In genomic region chr2:51387136-51387535, GRCm38 (mm10) we compare ENCODE assay signal across 28 mouse cellular contexts.
DNase-seq lines count a peak whose midpoint lies in the region; ATAC-seq and TF ChIP-seq lines count a peak whose summit lies in the region.
"Had no signal": no experiment of that assay in that cellular context is flagged by ENCODE, and none has a peak within 500 bp of the region (broad histone marks: within the 10 kb centered on the region; RNA-seq: fewer than 3 reads in every experiment).

No protein-coding gene starts in this region.

- TF ChIP-seq CTCF in CH12.LX (conservative IDR thresholded peaks at IDR 0.05 in 1 of 2, IDR thresholded peaks at IDR 0.05 in 1 of 2; ENCODE audit: low read depth in 2 of 2, low read length in 2 of 2) = no peak

- dilution Hi-C loops in CH12.LX (cut with MboI; ENCODE audit: extremely low pct_ligation_motif_present, extremely low pct_unique_long_range_greater_than_20kb, low sequenced_read_pairs) = no loop called here

- H3K4me1 ChIP-seq in CH12.LX (ENCODE audit: control insufficient read depth in 1 of 2, insufficient read depth in 2 of 2) = 0 out of 4 replicates have a peak, but pooled peaks cover 0 to 3% of the 10 kb centered on the region in 2 experiments
- H3K4me1 ChIP-seq: embryonic facial prominence, embryonic 12.5 days; forebrain, embryonic 12.5 days; limb, embryonic 10.5 days; liver, embryonic 15.5 days; lung, embryonic 15.5 days; megakaryocyte, embryonic 14.5 days; stomach, embryonic 15.5 days had no signal

- H3K4me3 ChIP-seq in CH12.LX (replicated peaks in 1 of 3; ENCODE audit: low read depth in 2 of 3, low read length in 2 of 3, poor library complexity in 1 of 3) = no peak overlapping the region
- H3K4me3 ChIP-seq: embryonic facial prominence, embryonic 12.5 days; forebrain, embryonic 12.5 days; limb, embryonic 10.5 days; liver, embryonic 15.5 days; lung, embryonic 15.5 days; megakaryocyte, embryonic 14.5 days; stomach, embryonic 15.5 days had no signal

- H3K27me3 ChIP-seq in CH12.LX (replicated peaks) = no peaks in the 10 kb centered on the region
- H3K27me3 ChIP-seq: embryonic facial prominence, embryonic 12.5 days; forebrain, embryonic 12.5 days; liver, embryonic 15.5 days; lung, embryonic 15.5 days; megakaryocyte, embryonic 14.5 days; Patski; stomach, embryonic 15.5 days had no signal

- H3K9me3 ChIP-seq in CH12.LX (replicated peaks; ENCODE audit: low read length) = no peaks in the 10 kb centered on the region
- H3K9me3 ChIP-seq: embryonic facial prominence, embryonic 12.5 days; forebrain, embryonic 12.5 days; limb, embryonic 10.5 days; liver, embryonic 15.5 days; lung, embryonic 15.5 days; megakaryocyte, embryonic 14.5 days; stomach, embryonic 15.5 days had no signal

- no peaks in the 10 kb centered on the region for H3K36me3 ChIP-seq in CH12.LX (replicated peaks in 1 of 2; ENCODE audit: control insufficient read depth in 1 of 2, insufficient read depth in 1 of 2, low read length in 1 of 2)
- H3K36me3 ChIP-seq: embryonic facial prominence, embryonic 12.5 days; forebrain, embryonic 12.5 days; limb, embryonic 10.5 days; liver, embryonic 15.5 days; lung, embryonic 15.5 days; stomach, embryonic 15.5 days had no signal

- intact Hi-C loops in left cerebral cortex, postnatal 14 days (cut with DNase I) = no loop called here
- intact Hi-C loops in left cerebral cortex, postnatal 4 days (cut with DNase I) = no loop called here

- no peak for TF ChIP-seq POLR2A in CH12.LX (IDR thresholded peaks at IDR 0.05; ENCODE audit: low read depth, low read length)

- H3K27ac ChIP-seq in CH12.LX (ENCODE audit: insufficient read depth, low read depth) = no peak overlapping the region
- H3K27ac ChIP-seq: embryonic facial prominence, embryonic 12.5 days; forebrain, embryonic 12.5 days; limb, embryonic 10.5 days; liver, embryonic 15.5 days; lung, embryonic 15.5 days; stomach, embryonic 15.5 days had no signal

- in situ Hi-C loops in CH12.LX (cut with MboI; ENCODE audit: low pct_ligation_motif_present, low pct_unique_long_range_greater_than_20kb, low sequenced_read_pairs) = no loop called here

- peak; percentile 94 for ATAC-seq in frontal cortex, adult (ENCODE audit: low TSS enrichment)
- ATAC-seq: CD4-positive, CD25-positive, alpha-beta regulatory T cell, adult 4 months; Patski had no signal

- H3K79me2 ChIP-seq in CH12.LX (replicated peaks; ENCODE audit: control insufficient read depth, extremely low read depth, insufficient read depth, poor library complexity, severe bottlenecking) = no peaks in the 10 kb centered on the region

- no peak for DNase-seq in frontal cortex, postnatal 25 days (ENCODE audit: low spot score in 2 of 2)
- peak; percentile 15 to 16 for DNase-seq in left cerebral cortex, postnatal 14 days (ENCODE audit: low spot score in 2 of 2)
- DNase-seq in left cerebral cortex, postnatal 4 days = no peak
- peak; percentile 45 for DNase-seq in CH12.LX (ENCODE audit: extremely low read depth)
- peak; percentile 20 for DNase-seq in brain, embryonic 18.5 days (ENCODE audit: low read depth, low spot score)
- DNase-seq in spleen, postnatal 10 days (ENCODE audit: low spot score in 2 of 2) = no peak
- DNase-seq: adrenal gland, postnatal 36 days; cerebellum, adult 18-20 months; cerebellum, postnatal 25 days; gastrocnemius, postnatal 14 days; heart, adult 11 months; kidney, adult 9 months; kidney, postnatal 25 days; liver; lung, postnatal 36 days; thymus, adult 18-20 months; thymus, postnatal 4 days had no signal

- no peak for TF ChIP-seq RAD21 in CH12.LX (IDR thresholded peaks at IDR 0.05; ENCODE audit: low read depth, low read length)

- no peak overlapping the region for H3K4me2 ChIP-seq in CH12.LX (ENCODE audit: insufficient read depth, low read depth, poor library complexity, severe bottlenecking)
- H3K4me2 ChIP-seq: embryonic facial prominence, embryonic 12.5 days; forebrain, embryonic 12.5 days; heart, embryonic 11.5 days; liver, embryonic 15.5 days; lung, embryonic 15.5 days; stomach, embryonic 15.5 days had no signal

- no peak overlapping the region for H3K9ac ChIP-seq in CH12.LX (ENCODE audit: insufficient read depth, low read depth)
- H3K9ac ChIP-seq: embryonic facial prominence, embryonic 12.5 days; forebrain, embryonic 12.5 days; liver, embryonic 15.5 days; lung, embryonic 15.5 days; stomach, embryonic 15.5 days had no signal

- no peak for TF ChIP-seq EP300 in CH12.LX (IDR thresholded peaks at IDR 0.05; ENCODE audit: low read length)

TF ChIP-seq in CH12.LX, 34 proteins besides CTCF, POLR2A, EP300 and RAD21:
- no peak for TF ChIP-seq USF1 (IDR thresholded peaks at IDR 0.05; ENCODE audit: low read depth, low read length)
- TF ChIP-seq ETS1 (conservative IDR thresholded peaks at IDR 0.05; ENCODE audit: low read depth, low read length) = 0 out of 2 replicates have a peak, but pooled peaks have one; percentile 14

Comparison
In these comparisons a context has a peak if more than half of its experiments do, and no peak if none do; other contexts are left out.
1. DNase-seq: peak in left cerebral cortex, postnatal 14 days (2 of 2), CH12.LX (single experiment) and brain, embryonic 18.5 days (single experiment); none in frontal cortex, postnatal 25 days (0 of 2), left cerebral cortex, postnatal 4 days (single experiment) and spleen, postnatal 10 days (0 of 2).